Mouse (Mus musculus) left cerebral cortex, postnatal 25 days (tissue): Measurements from ENCODE around the gene Slc4a8. TPM values are rescaled to one million over a fixed set of nuclear protein-coding genes. Genes with fewer than 3 reads are reported as not detected.

Experiments used
- DNase-seq, 2 experiments: peaks; one replicate each; pipeline ENCODE4 v3.0.0; 2022; ENCODE audit warnings: low spot score in 2 of 2, mixed read lengths in 1 of 2
- intact Hi-C: fragments of 180-260 bp; cut with DNase I; formaldehyde crosslinking; loops from one replicate; pipeline ENCODE4 v1.15.1; 2025
- total RNA-seq, 2 experiments: library from RNA; stranded (reverse); gene quantifications; 2 replicates each; pipeline ENCODE4 v1.2.3; 2021

The Slc4a8 gene
- total RNA-seq, 2 experiments from 2014 or later: 66.5 to 79.7 TPM

DNA sequence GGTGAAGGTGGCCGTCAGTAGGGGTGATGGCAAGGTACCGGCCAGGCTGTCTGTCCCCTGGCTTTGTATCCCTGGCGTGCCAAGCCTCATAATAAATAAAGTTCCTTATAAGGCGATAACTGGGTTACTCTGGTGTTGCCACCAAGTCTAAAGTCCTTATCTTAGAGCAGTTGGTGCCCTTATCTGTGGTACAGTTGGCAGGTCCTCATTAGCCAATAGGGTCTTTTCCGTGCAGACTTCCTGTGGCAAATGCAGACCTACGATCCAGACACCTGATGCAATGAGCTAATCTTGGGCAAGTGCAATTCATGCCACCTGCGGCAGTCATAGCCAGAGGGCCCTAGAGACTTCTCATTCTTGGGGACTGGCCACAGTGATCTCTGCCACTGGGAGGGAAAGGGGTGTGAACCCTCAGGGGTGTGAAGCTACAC, 23.2 kb upstream of the Slc4a8 start:
- intact Hi-C loops: no loop called here
- DNase-seq: no peak

DNA sequence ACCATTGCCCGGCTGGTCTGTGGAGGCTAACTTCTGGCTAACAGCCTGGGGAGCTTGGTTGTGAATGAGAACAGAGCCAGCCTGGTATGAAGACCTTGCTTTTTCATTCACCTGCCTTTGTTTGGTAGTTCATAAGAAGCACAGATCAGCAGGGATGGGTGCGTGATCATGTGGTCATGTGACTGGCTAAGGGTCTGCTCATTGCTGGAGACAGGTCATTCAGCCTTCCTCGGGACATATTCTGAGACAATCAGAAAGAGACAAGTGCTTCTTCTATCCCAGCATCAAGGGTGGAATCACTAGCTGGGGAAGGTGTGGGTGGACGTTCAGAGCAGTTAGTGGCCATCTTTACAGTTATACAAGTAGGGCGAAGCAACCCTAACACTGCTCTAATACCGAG, 22.1 kb upstream of the Slc4a8 start:
- DNase-seq: no peak
- intact Hi-C loops: no loop called here

DNA sequence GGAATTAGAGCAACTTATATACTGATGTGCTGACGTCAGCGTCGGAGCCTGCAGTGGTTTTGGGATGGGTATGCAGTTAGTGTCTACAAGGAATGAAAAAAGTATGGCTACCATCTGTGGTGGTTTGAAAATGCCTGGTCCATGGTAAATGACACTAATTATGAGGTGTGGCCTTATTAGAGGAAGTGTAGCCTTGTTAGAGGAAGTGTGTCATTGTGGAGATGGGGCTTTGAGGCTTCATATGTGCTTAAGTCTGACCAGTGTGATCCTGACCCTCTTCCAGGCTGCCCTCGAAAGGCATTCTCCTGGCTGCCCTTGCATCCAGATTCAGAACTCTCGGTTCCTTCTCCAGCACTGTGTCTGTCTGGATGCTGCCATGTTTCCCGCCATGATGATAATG, 18.3 kb upstream of the Slc4a8 start:
- DNase-seq: no peak
- intact Hi-C loops: no loop called here

DNA sequence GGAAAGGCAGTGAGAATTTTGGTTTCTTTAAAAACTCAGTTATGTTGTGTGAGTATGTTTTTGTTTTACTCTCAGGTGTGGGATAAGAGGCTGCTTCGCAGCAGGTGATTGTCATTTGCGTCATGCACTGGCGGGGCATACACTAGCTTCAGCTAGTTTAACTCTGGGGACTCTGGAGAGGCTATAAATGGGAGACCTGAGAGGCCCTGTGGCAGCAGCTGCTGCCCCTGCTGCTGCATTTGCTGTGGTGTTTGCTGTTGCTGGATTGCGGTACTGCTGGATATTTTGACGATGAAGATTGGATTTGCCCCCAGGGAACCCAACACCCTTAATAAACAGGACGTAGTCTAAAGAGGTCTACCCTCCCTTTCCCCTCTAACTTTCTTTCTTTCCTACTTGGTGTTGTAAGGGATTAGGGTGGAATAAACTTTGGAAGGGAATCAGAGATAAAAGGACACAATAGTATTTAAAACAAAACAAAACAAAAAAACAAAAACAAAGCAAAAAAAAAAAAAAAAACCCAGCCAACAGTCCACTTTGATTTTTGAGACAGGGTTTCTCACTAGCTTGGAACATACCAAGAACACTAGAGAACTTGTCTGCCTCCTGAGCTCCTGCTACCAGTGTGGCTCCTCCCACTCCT, 14.9 kb upstream of the Slc4a8 start:
- intact Hi-C loops: no loop called here
- DNase-seq: no peak

DNA sequence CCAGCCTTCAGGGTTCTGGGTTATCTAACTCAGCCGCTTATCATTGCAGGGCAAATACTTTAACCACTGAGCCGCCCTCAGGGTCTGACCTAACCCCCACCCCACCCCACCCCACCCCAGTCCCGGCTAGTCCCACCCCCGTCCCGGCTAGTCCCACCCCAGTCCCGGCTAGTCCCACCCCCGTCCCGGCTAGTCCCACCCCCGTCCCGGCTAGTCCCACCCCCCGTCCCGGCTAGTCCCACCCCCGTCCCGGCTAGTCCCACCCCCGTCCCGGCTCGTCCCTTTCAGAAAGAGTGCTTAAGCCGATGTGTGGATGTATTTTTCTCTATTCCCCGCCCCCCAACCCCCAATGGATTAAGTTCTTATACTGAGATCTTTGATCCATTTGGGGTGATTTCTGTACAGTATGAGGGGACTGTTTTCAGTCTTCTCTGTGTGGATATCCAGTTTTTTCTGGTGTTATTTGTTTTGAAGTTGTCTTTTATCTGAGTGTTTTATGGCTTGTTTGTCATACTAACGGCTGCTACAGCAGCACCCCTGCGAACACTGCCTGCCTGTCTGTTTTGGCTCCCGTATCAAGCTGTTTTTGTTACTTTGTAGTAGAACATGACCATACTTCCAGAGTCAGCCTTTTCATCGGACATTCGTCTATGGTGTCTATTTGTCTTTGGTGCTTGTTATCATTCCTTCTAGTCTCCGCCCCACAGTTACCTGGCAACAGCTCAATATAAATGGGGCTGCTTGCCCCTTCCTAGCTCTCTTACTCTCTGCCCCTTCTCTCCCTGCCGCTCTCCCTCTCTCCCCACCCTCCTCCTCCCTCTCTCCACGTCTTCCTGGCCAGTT, 14.2 kb upstream of the Slc4a8 start:
- intact Hi-C loops: no loop called here
- no peak for DNase-seq

DNA sequence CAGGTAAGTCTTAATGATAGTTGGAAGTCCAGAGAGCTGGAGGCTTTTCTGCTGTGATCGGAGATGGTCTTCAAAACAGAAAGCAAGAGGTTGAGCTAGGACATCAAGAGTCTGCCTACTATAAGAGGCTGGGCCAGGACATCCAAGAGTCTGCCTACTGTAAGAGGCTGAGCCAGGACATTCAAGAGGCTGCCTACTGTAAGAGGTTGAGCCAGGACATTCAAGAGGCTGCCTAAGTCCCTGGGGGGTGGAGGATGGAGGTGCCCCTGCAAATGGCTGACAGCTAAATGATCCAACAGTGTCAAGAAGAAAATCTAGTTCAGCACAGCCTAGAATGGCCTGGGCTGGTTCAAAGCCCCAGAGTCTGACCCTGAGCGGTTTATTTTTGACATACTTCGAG, 13.0 kb upstream of the Slc4a8 start:
- intact Hi-C loops: no loop called here
- no peak for DNase-seq

DNA sequence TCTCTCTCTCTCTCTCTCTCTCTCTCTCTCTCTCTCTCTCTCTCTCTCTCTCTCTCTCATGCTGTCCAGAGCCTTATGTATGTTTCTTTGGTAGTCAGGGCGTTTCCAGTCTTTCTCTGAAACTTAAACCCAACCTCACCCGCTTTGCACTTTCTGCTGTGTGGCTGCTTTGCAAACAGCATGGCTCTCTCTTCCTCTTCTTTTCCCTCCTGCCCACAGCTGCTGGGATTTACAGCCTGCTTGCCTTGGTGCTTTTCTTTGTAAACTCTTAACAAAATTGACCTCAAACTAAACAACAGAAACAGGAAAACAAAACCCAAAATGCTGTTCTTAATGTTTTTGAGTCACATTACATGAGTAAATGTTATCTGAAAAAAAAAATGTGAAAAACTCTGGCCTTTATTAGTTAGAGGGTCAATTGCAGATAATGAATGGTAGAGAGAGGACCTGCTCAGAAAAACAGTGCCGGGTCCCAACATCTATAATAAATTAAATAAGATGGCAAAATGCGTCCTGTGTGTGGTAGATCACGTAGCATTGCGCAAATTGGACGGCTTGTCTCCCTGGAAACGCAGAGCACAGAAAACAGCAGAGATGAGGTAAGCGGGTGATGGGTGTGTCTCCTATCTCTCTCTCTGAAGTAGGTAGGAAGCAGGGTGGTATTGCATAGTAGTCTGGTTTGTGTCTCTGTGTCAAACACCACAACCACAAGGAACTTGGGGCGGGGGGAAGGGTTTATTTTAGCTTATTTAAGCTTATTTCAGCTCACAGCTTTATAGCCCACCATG, 11.6 kb upstream of the Slc4a8 start:
- DNase-seq: no peak
- intact Hi-C loops: loop anchor here (10.0 kb wide), 1 partner anchor 445 kb away; no protein-coding TSS in a partner anchor

DNA sequence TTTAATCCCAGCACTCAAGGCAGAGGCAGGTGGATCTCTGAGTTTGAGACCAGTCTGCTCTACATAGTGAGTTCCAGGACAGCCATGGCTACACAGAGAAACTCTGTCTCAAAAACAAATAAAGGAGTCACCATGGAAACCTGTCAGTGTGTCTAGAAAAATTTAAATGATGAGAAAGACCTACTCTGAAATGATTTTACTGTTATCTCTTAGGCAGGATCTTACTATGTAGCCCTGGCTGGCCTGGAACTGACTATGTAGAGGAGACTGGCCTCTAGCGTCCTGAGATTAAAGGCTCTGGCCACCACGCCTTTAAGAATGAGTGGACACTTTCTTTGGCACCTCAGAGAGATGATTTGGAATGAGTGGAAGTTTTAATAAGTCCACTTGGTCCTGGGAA, 9.1 kb upstream of the Slc4a8 start:
- no peak for DNase-seq
- intact Hi-C loops: loop anchor here (10.0 kb wide), 1 partner anchor 442 kb away; no protein-coding TSS in a partner anchor

DNA sequence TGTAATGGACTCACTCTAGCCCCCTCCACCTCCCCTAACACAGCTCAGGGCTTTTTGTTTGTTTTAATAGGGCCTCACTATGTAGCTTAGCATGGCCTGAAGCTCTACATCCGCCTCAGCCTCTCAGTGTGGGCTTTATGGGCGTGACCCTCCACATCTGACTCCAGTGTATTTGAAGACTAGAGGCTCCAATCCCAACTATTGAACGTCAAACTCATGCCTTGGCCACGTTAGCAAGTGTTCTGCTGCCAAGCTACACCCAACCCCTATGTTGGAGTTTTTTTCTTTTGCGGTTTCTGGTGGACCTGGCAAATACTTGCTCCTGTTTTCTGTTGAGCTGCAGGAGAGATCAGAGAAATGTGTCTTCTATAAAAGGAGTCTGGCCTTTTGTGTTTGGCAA, 8.5 kb upstream of the Slc4a8 start:
- intact Hi-C loops: loop anchor here (10.0 kb wide), 1 partner anchor 442 kb away; no protein-coding TSS in a partner anchor

DNA sequence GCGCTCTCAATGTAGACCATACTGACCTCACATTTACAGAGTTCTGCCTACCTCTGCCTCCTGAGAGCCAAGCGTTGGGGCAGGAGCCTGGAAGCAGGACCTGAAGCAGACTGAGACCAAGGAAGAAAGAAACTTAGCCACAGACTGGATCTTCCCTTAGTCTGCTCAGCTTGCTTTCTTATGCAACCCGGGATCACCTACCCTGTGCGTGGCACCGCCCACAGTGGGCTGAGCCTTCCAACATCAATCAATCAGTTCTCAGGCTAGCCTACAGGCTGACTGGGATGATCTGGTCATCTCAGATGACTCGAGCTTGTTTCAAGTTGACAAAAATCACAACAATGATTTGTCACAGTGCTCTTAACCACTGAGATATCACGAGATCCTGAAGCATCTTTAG, 7.5 kb upstream of the Slc4a8 start:
- intact Hi-C loops: loop anchor here (10.0 kb wide), 1 partner anchor 441 kb away; no protein-coding TSS in a partner anchor
- DNase-seq: no peak

More for the DNA sequence above, 8.5 kb upstream of the Slc4a8 start:
- DNase-seq: no peak

DNA sequence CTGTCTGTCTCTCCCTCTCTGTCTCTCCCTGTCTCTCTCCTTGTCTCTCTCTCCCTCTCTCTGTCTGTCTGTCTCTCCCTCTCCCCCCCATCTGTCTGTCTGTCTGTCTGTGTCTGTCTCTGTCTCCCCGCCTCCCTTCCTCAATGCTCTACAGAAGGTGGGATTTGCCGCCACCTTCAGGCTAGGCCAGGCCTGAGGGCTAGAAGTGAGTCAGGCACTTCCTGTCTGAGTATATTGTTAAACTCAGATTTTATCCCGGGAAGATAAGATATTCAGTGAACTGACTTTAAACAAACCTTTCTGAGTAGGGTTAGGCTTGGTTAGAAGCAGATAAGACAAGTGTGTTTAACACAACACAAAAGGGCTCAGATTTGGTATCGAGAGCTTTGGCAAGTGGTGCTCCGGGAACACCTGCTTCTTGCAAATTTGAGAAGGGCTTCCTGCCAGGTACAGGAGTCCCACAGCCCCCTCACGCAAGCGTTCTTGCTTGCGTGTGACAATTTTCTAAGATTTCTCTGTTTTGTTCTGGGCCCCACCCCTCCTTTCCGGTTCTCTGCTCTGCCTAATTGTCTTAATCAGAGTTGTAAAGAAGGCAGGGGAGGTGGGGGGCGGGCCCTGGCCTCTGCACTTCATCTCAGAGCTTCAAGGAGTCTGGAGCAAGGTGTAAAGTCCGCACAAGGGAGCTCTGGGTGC, 6.6 kb upstream of the Slc4a8 start:
- intact Hi-C loops: loop anchor here (5.0 to 10.0 kb wide), 3 partner anchors 207 to 440 kb away; partner anchors contain the start of gene Gm47841
- DNase-seq: peak in 1 of 2 experiments; percentile 33

DNA sequence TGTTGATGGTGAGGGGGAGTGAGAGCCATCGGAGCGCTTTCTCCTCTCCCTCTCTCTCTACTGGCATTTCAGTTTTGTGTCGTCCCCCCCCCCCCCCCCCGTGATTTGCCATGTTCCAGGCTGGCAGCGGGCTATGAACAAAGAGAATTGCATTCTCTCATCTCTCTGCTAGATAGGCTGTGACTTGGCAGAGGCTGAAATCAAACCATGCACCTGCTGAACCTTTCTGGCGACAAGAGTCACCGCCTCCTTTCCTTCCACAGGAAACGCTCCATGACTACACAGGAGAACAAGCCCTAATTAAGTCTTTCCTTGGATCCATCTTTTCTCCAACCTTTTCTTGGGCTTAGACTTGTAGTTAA, 6.1 kb upstream of the Slc4a8 start:
- intact Hi-C loops: loop anchor here (5.0 to 10.0 kb wide), 3 partner anchors 207 to 439 kb away; partner anchors contain the start of gene Gm47841
- no peak for DNase-seq

DNA sequence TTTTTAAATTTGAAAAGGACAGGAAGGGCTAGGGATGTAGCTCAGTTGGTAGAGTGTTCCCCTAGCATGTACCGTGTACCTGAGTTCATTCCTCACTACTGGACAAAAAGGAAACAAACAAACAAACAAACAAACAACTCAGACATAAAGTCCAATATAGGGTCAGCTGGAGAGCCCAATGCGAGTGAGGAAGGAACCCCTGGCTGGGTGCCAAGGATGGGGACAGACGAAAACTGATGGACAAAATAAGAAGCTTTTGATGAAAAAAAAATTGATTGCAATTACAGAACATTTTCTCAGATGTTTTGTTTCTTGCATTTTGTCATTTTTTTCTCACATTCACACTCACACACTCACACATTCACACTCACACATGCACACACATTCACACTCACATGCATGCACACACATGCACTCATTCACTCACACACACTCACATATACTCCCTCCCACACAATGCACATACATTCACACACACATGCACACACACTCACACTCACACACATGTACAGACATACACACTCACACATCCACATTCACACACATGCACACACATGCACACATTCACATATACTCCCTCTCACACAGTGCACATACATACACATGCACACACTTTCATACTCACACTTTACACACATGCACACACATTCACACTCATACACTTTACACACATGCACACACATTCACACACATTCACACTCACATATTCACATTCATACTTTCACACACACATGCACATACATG, 5.5 kb upstream of the Slc4a8 start:
- intact Hi-C loops: loop anchor here (2.0 to 10.0 kb wide), 4 partner anchors 83 to 439 kb away; partner anchors contain the start of gene Gm47841
- no peak for DNase-seq

DNA sequence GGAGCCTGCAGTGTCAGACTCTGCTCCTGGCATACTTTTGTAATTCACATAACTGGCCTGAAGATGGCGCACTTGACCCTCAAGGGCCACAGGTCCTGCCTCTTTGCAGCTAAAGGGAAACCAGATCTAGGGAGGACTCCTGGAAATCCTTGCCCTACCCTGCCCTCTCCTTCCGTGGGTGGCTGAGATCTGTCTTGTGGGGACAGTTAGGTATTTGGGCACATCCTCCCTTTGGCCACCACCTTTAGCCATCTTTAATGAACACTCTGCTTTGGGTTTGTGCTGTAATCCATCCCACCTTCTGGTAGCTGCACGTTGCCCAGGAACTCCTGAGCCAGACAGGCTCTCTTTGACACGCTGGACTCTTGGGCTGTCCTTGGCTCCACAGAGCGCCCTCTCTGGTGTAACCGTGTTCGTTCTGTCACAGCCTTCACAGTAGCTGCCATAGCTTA, 4.0 kb upstream of the Slc4a8 start:
- intact Hi-C loops: loop anchor here (2.0 to 10.0 kb wide), 4 partner anchors 81 to 437 kb away; partner anchors contain the start of gene Gm47841
- DNase-seq: peak; percentile 50 to 78

DNA sequence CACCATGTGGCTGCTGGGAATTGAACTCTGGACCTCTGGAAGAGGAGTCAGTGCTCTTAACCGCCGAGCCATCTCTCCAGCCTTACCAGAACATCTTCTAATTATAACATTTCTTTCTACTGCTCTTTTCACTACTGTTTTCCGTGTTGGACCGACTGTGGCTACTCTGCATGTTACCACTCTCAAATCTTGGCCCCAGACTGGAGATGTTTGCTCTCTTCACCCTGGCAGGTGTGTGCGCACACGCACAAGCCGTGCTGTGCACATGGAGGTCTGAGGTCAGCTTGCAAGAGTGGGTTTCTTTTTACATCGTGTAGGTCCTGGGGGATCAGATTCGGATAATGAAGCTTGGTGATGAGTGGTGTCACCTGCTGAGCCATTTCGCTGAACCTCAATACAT, 2.3 kb upstream of the Slc4a8 start:
- intact Hi-C loops: loop anchor here (5.0 to 10.0 kb wide), 3 partner anchors 203 to 436 kb away; partner anchors contain the start of gene Gm47841

DNA sequence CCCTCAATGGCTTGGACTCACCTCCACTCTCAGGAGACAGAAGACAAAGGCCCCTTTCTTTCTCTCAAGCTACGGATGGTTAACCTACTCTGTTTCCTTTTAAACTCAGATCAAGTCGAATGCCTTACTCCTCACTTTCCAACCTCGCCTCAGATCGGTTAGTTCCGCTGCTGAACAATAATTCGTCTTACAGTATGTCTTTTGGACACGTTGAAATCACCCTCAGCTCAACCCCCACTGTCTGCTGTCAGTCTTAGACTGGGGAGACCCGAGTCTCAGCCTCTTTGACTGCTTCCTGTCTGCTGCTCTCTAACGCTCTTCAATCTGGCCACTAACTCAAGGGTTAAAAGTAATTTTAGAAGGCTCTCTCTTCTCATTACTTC, 520 bp upstream of the Slc4a8 start:
- intact Hi-C loops: loop anchor here (2.0 kb wide), 1 partner anchor 110 kb away; no protein-coding TSS in a partner anchor
- no peak for DNase-seq

More for the DNA sequence above, 2.3 kb upstream of the Slc4a8 start:
- no peak for DNase-seq

DNA sequence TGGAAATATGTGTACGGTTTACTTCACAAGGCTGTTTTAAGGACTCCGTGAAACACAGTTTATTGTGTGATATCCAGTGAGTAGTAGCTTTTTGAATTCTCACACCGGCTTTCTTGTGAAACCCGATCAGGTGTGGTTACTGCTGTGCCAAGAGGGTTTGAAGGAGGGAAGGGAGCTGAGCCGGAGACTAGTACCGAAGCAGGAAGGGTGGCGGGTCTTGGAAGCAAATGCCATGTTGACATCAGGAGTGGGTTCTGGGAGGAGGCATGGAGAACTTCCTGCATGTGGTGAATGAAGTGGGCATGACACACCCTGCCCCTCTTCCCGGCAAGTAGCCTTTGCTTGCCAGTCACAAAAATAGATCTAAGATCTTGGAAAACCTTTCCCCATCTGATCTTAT, 1.1 kb downstream of the Slc4a8 start:
- peak in 1 of 2 experiments; percentile 25 for DNase-seq
- intact Hi-C loops: no loop called here

DNA sequence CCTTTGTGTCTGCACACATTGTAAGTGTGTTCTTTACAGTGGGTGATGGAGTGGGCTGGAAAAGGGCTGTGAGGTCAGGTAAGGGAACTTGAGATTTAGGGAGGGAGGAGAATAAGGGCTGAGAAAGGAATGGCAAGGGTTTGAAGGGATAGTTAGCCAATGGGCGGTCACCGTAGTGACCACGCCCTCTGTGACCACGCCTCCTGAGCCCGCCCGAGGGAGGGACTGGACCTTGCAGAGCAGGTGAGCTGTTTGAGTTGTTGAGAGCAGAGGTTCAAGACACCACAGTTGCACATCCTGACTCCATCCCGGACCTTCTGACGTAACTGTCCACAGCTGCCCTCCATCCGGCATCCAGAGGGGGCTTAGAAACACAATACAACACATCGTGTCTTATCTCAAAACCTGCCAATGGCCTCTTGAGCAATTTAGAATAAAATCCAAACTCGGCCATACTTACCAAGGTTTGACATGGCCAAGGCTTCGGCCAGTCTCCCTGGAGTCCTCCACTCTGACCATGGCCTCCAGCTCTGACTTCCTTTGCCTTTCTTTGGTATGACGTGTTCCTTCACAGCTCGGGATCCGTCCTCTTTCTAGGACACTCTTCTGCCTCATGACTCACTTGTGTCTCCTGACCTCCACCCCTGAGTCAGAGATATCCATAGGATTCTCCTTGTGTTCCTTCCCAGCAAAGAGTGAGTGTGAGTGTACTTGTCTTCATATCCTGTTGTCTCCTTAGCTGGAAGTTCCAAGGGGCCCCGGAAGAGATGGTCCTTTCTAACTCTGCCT, 2.8 kb downstream of the Slc4a8 start:
- intact Hi-C loops: no loop called here
- DNase-seq: no peak
